Mouse (Mus musculus): ENCODE measurements around the gene 3110021N24Rik.

- no peak for TF ChIP-seq CTCF (IDR thresholded peaks at IDR 0.05; ENCODE audit: low read depth)
- TF ChIP-seq EP300 (IDR thresholded peaks at IDR 0.05; ENCODE audit: low read depth) = no peak
Observed at GRCm38 (mm10) chr4:108811550-108811949, 92.1 kb downstream of the 3110021N24Rik start.

Data from liver, embryonic 14.5 days (tissue).